Comparison of ENCODE assay signal across 21 mouse cellular contexts in genomic region chr19:27967590-27967989, GRCm38 (mm10). TPM values are rescaled to one million over a fixed set of nuclear protein-coding genes. Genes with fewer than 3 reads are reported as not detected.
DNase-seq lines count a peak whose midpoint lies in the region; ATAC-seq lines count a peak whose summit lies in the region.
"Had no signal": no experiment of that assay in that cellular context is flagged by ENCODE, and none has a peak within 500 bp of the region (broad histone marks: within the 10 kb centered on the region; RNA-seq: fewer than 3 reads in every experiment).

No protein-coding gene starts in this region.

- H3K9me3 ChIP-seq in liver, embryonic 11.5 days (ENCODE audit: control insufficient read depth, low read length), result no peaks in the 10 kb centered on the region
- 0 out of 2 replicates have a peak, but pooled peaks cover 3% of the 10 kb centered on the region for H3K9me3 ChIP-seq in midbrain, embryonic 14.5 days (ENCODE audit: control insufficient read depth, low read length)
- H3K9me3 ChIP-seq: kidney, embryonic 15.5 days; limb, embryonic 10.5 days; liver, embryonic 13.5 days; lung, embryonic 15.5 days had no signal

- H3K27ac ChIP-seq in liver, embryonic 11.5 days (ENCODE audit: low read depth, low read length), result no peak overlapping the region
- H3K27ac ChIP-seq in midbrain, embryonic 14.5 days (replicated peaks; ENCODE audit: low read depth, low read length), result no peak overlapping the region
- H3K27ac ChIP-seq: embryonic facial prominence, embryonic 13.5 days; heart, embryonic 13.5 days; kidney, embryonic 15.5 days; limb, embryonic 10.5 days; liver, embryonic 13.5 days; lung, embryonic 15.5 days; macrophage had no signal

- no peak for ATAC-seq in liver, embryonic 11.5 days (replicated peaks; ENCODE audit: low FRiP score)
- ATAC-seq in activated CD4-positive, CD25-positive, alpha-beta regulatory T cell, adult 4 months, result peak; percentile 87
- peak; percentile 40 for ATAC-seq in megakaryocyte, adult 5-6 weeks (ENCODE audit: poor library complexity, severe bottlenecking)
- no peak for ATAC-seq in midbrain, embryonic 14.5 days (ENCODE audit: low FRiP score, low TSS enrichment)
- ATAC-seq: midbrain, embryonic 16.5 days had no signal

- no peaks in the 10 kb centered on the region for H3K27me3 ChIP-seq in liver, embryonic 11.5 days (replicated peaks; ENCODE audit: control insufficient read depth, insufficient read depth, low read length)
- H3K27me3 ChIP-seq in midbrain, embryonic 14.5 days (ENCODE audit: control insufficient read depth, insufficient read depth, low read length), result no peaks in the 10 kb centered on the region
- H3K27me3 ChIP-seq: embryonic facial prominence, embryonic 13.5 days; heart, embryonic 13.5 days; kidney, embryonic 15.5 days; liver, embryonic 13.5 days; lung, embryonic 15.5 days had no signal

- H3K9ac ChIP-seq in liver, embryonic 11.5 days (ENCODE audit: low read depth, low read length), result no peak overlapping the region
- no peak overlapping the region for H3K9ac ChIP-seq in midbrain, embryonic 14.5 days (replicated peaks; ENCODE audit: low read length)
- H3K9ac ChIP-seq: embryonic facial prominence, embryonic 13.5 days; heart, embryonic 13.5 days; kidney, embryonic 15.5 days; liver, embryonic 13.5 days; lung, embryonic 15.5 days had no signal

- WGBS in liver, embryonic 11.5 days, result 31% methylated on average over 3 of the region's 3 CpGs
- 94% methylated on average over 3 of the region's 3 CpGs for WGBS in midbrain, embryonic 14.5 days

- H3K4me1 ChIP-seq in liver, embryonic 11.5 days (replicated peaks; ENCODE audit: control insufficient read depth, insufficient read depth, low read length), result no peaks in the 10 kb centered on the region
- no peaks in the 10 kb centered on the region for H3K4me1 ChIP-seq in midbrain, embryonic 14.5 days (ENCODE audit: control insufficient read depth, insufficient read depth, low read length)
- H3K4me1 ChIP-seq: embryonic facial prominence, embryonic 13.5 days; kidney, embryonic 15.5 days; limb, embryonic 10.5 days; lung, embryonic 15.5 days had no signal

- no peaks in the 10 kb centered on the region for H3K36me3 ChIP-seq in liver, embryonic 11.5 days (ENCODE audit: control insufficient read depth, insufficient read depth, low read length)
- peaks cover 5% of the 10 kb centered on the region; the same call in 1 of the 2 replicates for H3K36me3 ChIP-seq in midbrain, embryonic 14.5 days (ENCODE audit: control insufficient read depth, insufficient read depth, low read length)
- H3K36me3 ChIP-seq: liver, embryonic 13.5 days; lung, embryonic 15.5 days had no signal

- no peak overlapping the region for H3K4me2 ChIP-seq in liver, embryonic 11.5 days
- no peak overlapping the region for H3K4me2 ChIP-seq in midbrain, embryonic 14.5 days (ENCODE audit: low read length)
- H3K4me2 ChIP-seq: embryonic facial prominence, embryonic 13.5 days; heart, embryonic 13.5 days; kidney, embryonic 15.5 days; liver, embryonic 13.5 days; lung, embryonic 15.5 days had no signal

- no peak overlapping the region for H3K4me3 ChIP-seq in liver, embryonic 11.5 days (ENCODE audit: low read depth, low read length)
- no peak overlapping the region for H3K4me3 ChIP-seq in midbrain, embryonic 14.5 days (replicated peaks; ENCODE audit: low read depth, low read length)
- H3K4me3 ChIP-seq: embryonic facial prominence, embryonic 13.5 days; heart, embryonic 13.5 days; kidney, embryonic 15.5 days; limb, embryonic 10.5 days; liver, embryonic 13.5 days; lung, embryonic 15.5 days had no signal

- intact Hi-C loops in heart, postnatal 36 days (cut with DNase I), result no loop called here

- peak; percentile 12 for DNase-seq in liver
- no peak for DNase-seq in liver, embryonic 11.5 days (ENCODE audit: low spot score)
- DNase-seq in thymus, postnatal 25 days, result peak; percentile 23
- no peak for DNase-seq in heart, postnatal 36 days
- DNase-seq in layer of hippocampus, adult 9-10 months (ENCODE audit: low spot score), result no peak
- no peak for DNase-seq in midbrain, embryonic 14.5 days
- DNase-seq: adrenal gland, adult 2 months; cerebellum, adult 8-10 months; gastrocnemius, postnatal 36 days; layer of hippocampus, postnatal 36 days; liver, embryonic 13.5 days; spleen, adult 18-20 months had no signal

RNA-seq across cellular contexts. Expression of gene Rfx3, which starts 43.4 kb away (rescaled TPM):
- polyA plus RNA-seq in liver, embryonic 11.5 days (2014; fragmentation: Nextera tagmentation; extraction: Ambion mirVana), result 6.4 and 7.0 TPM in 2 replicates
- polyA plus RNA-seq in activated CD4-positive, CD25-positive, alpha-beta regulatory T cell, adult 4 months (2017; shearing (Covaris generic)), result 1 to 10 TPM; 4.2 to 4.4 TPM
- 6.2 and 7.7 TPM in 2 replicates for total RNA-seq in megakaryocyte, adult 5-6 weeks (2015)
- 4.3 and 5.0 TPM in 2 replicates for total RNA-seq in megakaryocyte, adult 5-6 weeks (2017)
- 1 to 10 TPM; 2.6 to 4.8 TPM for total RNA-seq in heart, postnatal 36 days (2021)
- 30.8 and 37.8 TPM in 2 replicates for polyA plus RNA-seq in midbrain, embryonic 14.5 days (2014; fragmentation: Nextera tagmentation; extraction: Ambion mirVana)

Comparison
In these comparisons a context has a peak if more than half of its experiments do, and no peak if none do; other contexts are left out.
1. DNase-seq: peak in liver (single experiment) and thymus, postnatal 25 days (single experiment); none in liver, embryonic 11.5 days (single experiment), heart, postnatal 36 days (0 of 2), layer of hippocampus, adult 9-10 months (single experiment) and midbrain, embryonic 14.5 days (single experiment).
2. ATAC-seq: peak in activated CD4-positive, CD25-positive, alpha-beta regulatory T cell, adult 4 months (single experiment) and megakaryocyte, adult 5-6 weeks (single experiment); none in liver, embryonic 11.5 days (single experiment) and midbrain, embryonic 14.5 days (single experiment).